Mouse (Mus musculus) right cerebral cortex, postnatal 36 days (tissue): ENCODE data around the gene Tcte1.

ENCODE experiments used
- DNase-seq, 2 experiments: peaks; one replicate each; pipeline ENCODE4 v3.0.0; 2022; ENCODE audit warnings: low spot score in 2 of 2, mixed read lengths in 1 of 2

The Tcte1 gene

GRCm38 (mm10) chr17:45511757-45512156 lies 11.5 kb upstream of the Tcte1 start:
- no peak for DNase-seq

DNA sequence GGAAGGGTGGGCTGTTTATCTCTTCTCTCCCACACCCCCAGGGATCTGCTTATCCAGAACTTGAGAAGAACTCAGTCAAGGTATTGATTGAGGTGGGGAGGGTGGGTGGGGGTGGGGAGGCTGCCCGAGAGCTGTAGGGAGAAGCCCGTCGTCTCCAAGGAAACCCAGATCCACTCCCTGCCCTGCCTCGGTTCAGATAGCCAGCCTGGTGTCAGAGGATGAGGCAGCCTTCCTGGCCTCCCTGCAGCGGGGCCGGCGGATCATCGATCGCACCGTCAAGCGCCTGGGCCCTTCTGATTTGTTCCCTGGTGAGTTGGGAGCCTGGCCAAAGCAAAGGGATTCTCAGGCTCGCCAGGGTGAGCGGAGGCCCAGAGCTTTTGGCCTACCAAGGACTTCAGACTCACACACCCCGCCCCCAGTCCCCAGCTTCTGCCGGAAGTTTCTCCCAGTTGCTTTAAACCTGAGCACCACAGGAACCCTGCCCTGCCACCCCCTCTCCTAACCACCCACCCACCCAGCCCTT lies 8.0 kb upstream of the Tcte1 start:
- DNase-seq: no peak

DNA sequence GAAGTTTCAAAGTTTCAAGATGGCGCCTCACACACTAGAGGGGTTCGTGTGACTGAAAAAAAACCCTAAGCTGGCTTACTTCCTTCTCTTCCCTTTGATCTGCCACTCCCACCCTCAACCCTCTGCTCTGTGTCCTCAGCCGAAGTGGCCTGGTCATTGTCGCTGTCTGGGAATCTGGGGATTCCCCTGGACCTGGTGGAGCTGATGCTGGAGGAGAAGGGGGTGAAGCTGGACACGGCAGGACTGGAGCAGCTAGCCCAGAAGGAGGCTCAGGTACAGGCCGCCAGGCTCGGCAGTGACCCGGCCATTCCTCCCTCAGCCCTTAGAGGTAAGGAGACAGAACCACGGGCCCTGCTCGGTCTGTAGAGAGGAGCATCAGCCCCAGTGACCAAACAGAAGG lies 7.4 kb upstream of the Tcte1 start:
- no peak for DNase-seq

GRCm38 (mm10) chr17:45516488-45516887 lies 6.7 kb upstream of the Tcte1 start:
- peak; percentile 43 to 55 for DNase-seq

- DNase-seq: no peak
Measured at GRCm38 (mm10) chr17:45517135-45517534, 6.1 kb upstream of the Tcte1 start.

GRCm38 (mm10) chr17:45517549-45518215 lies 5.6 kb upstream of the Tcte1 start:
- DNase-seq: no peak

- DNase-seq: no peak
Measured at GRCm38 (mm10) chr17:45518766-45519475, 4.3 kb upstream of the Tcte1 start.

DNA sequence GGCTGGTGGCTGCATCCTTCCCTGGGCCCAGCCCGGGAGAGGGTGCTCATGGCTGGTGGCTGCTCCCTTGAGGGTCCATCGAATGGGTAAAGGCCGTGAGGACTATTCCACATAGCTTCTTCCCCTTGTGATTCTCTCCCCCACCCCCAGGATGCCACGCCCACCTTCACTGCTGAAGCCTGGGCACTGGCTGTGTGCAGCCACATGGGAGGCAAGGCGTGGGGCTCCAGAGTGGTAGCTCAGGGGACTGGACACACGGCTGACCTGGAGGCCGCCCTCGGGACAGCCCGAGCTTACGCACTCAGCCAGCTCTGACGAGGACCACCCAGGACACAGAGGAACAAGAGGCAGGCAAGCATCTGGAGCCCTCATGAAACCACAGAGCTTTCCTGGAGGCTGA lies 3.1 kb upstream of the Tcte1 start:
- no peak for DNase-seq

GRCm38 (mm10) chr17:45524961-45525360 lies 1.7 kb downstream of the Tcte1 start:
- no peak for DNase-seq

- no peak for DNase-seq
Measured at GRCm38 (mm10) chr17:45526571-45526970, 3.3 kb downstream of the Tcte1 start.

GRCm38 (mm10) chr17:45530346-45530782 lies 7.1 kb downstream of the Tcte1 start:
- DNase-seq: peak; percentile 73 to 76

DNA sequence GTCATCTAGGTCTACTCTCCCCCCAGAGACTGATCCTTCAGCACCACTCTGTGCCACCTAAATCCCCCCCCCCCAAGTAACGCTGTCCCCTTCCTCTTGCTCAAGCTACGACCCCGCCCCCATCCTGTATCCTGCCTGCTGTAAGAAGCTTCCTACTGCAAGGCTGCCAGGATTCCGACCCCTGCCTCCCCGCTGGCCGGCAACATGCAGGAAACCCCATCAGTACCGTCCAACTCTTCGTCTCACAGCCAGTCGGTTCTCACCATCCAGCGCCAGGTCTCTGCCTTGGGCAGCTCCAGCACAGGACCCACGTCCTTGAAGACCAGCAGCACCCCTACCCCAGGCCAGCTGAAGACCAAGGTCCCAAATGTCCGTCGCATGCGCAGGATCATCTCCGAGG lies 9.7 kb downstream of the Tcte1 start:
- no peak for DNase-seq

GRCm38 (mm10) chr17:45536264-45536663 lies 13.0 kb downstream of the Tcte1 start:
- no peak for DNase-seq

GRCm38 (mm10) chr17:45538394-45538793 lies 15.2 kb downstream of the Tcte1 start:
- DNase-seq: no peak

GRCm38 (mm10) chr17:45539664-45540063 lies 16.4 kb downstream of the Tcte1 start:
- no peak for DNase-seq

DNA sequence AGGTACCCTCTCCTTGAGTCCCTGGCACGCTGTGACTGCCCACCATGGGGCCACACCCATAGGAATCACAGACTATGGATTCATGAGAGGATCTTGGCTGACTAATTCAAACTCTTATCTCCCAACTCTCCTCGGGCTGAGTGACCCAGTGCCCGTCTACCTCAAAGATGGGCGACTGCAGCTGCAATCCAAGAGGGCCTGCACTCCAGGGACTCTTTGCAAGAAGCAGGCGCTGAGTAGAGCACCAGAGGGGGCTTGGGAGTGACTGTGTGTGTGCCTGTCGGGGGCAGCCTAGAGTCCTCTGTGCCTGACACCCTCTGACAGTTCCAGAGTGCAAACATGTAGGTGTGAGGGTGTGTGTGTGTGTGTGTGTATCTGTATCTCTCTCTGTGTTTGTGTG lies 18.9 kb downstream of the Tcte1 start:
- DNase-seq: no peak

DNA sequence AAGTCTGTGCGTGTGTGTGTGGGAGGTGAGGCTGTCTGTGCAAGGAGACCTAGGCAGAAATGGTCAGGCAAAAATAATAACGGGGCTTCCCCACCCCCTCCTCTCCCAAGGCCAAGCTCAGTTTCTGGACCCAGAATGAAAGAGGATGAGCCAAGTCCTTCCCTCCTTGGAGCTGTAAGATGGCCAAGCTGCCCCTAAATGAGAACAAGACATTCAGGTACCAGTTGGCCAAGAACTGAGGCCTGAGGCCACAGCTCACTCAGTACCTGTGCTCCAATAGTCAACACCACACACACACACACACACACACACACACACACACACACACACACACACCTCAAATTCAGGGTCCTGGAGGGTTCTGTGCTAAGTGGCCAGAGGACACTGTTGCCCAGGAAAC lies 19.5 kb downstream of the Tcte1 start:
- no peak for DNase-seq

DNA sequence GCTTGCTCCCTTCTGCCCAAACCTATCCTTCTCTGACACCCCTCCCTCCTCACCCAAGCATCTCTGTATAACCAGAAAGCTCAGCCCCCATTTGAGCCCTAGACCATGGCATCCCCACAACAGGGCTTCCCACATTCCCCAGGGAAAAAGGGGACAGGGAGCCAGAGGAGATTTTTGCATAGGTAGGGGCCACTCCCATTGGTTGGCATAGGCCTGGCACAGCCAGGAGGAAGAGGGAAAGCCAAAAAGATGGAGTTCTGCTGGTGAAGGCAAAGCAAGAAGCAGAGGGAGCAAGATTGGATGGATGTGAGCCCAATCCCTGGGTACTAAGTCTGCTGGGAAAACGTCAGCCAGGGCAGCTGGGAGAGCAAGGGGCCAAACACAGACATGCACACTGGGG lies 19.9 kb downstream of the Tcte1 start:
- DNase-seq: no peak

- DNase-seq: no peak
Measured at GRCm38 (mm10) chr17:45544001-45544872, 21.0 kb downstream of the Tcte1 start.

- DNase-seq: no peak
Measured at GRCm38 (mm10) chr17:45544873-45545277, 21.6 kb downstream of the Tcte1 start.

- DNase-seq: no peak
Measured at GRCm38 (mm10) chr17:45545278-45545961, 22.2 kb downstream of the Tcte1 start.

GRCm38 (mm10) chr17:45546941-45547340 lies 23.7 kb downstream of the Tcte1 start:
- no peak for DNase-seq
